Mouse (Mus musculus): Measurements from ENCODE around the gene Hps6.

DNA sequence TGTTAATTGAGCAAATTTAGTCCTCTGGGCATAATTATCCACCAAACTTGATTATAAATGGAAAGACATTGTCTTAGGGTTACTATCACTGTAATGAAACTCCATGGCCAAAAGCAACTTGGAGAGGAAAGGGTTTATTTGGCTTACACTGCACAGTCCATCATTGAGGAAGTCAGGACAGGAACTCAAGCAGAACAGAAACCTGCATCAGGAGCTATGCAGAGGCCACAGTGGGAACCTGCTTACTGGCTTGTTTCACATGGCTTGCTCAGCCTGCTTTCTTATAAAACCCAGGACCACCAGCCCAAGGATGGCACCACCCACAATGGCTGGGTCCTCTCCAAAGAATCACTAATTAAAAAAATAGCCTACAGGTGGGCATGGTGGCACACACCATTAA is 18.9 kb upstream of the Hps6 start:
- no peak for TF ChIP-seq CTCF (IDR thresholded peaks at IDR 0.05; ENCODE audit: insufficient read depth, low read length)
- TF ChIP-seq POLR2A (IDR thresholded peaks at IDR 0.05; ENCODE audit: borderline replicate concordance, extremely low read depth, low read depth, low read length), result no peak

Measured in lung, adult 2 months (tissue).